Mouse (Mus musculus): Measurements from ENCODE around the gene Rab5if.
A peak's percentile ranks its signal among the peaks of the same experiment; 100 is the strongest.
"Not testable (repeated sequence)": the region's sequence is repeated elsewhere in the genome, so short reads cannot be mapped to it uniquely, and the experiment has no call there.

The Rab5if gene

DNA sequence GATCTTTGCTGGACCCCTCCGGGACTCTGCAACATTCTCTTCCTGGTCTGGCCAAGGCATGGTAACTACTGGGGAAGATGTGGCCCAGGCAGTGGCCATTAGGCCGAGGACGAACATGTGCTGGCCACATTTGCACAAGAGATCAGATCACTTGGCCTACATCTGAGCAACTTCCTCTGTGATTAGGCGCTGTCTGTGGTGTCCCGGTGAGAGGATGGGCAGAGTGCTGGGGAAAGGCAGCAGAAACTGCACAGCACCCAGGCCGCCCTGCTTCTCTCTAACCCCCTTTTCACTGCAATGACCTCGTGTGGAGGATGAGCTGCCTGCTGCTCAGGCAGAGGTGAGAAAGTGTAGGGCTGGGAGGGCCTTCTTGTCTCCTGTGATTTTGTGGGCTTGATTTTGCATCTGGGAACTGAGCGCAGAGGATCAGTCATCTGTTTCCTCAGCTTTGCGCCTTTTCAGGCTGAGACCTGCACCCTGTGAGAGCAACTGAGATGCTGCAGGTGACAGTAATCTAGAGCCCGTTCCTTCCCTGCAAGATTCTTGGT, 23.2 kb downstream of the Rab5if start:
- no peak for DNase-seq (ENCODE audit: low spot score in 2 of 2)

DNA sequence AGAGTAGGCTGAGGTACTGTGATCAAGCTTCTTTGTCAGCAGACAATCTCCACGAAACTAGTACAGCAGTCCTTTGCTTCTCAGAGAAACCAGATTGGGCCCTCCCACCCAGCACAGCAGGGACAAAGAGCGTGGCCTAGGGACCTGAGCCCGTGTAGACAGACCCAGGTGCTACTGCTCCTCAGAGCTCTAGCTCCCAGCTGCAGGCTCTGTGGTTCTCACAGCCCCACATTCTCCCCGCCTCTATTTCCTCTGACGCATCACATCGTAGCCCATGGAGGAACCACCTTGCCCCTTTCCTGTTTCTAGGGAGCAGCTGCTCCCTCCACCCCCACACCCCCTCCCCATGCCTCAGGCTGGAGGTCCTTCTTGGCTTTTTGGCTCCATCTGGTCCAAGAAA, 24.1 kb downstream of the Rab5if start, which contains the start of gene Sla2:
Gene Sla2, minus strand, starts transcription at position 176 of the 400 bp plus-strand sequence.
- DNase-seq (ENCODE audit: low spot score in 2 of 2) = no peak

DNA sequence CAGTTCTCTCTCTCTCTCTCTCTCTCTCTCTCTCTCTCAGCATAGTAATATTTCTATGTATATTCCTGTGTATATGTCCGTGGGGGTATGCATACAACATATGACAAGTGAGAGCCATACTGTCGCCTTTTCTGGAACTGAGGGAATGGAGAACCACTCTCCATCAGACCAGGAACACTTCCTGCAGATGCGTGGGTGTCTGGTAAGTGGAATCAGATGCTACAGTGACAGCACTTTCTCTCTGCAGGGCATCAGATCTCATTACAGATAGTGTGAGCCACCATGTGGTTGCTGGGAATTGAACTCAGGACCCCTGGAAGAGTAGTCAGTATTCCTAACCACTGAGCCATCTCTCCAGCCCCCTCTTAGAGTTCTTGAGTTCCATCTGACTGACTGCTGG, 25.6 kb downstream of the Rab5if start:
- no peak for DNase-seq (ENCODE audit: low spot score in 2 of 2)

DNA sequence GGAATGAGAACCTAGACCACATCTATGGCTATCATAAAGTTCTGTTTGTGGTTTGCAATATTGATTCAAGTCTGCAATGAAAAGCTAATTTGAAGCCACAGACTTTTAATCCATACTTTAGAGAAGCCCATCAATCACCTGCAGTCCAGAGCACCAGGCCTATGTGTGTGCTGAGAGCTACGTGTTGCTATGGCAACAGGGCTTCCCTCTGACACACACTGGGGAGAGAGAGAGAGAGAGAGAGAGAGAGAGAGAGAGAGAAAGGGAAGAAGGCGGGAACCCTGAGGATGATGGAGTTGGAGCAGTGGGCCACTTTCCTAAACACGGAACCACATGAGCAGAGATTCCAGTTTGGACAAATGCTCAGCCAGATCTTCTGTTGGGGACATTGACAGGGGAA, 29.3 kb downstream of the Rab5if start:
- no peak for DNase-seq (ENCODE audit: low spot score in 2 of 2)

DNA sequence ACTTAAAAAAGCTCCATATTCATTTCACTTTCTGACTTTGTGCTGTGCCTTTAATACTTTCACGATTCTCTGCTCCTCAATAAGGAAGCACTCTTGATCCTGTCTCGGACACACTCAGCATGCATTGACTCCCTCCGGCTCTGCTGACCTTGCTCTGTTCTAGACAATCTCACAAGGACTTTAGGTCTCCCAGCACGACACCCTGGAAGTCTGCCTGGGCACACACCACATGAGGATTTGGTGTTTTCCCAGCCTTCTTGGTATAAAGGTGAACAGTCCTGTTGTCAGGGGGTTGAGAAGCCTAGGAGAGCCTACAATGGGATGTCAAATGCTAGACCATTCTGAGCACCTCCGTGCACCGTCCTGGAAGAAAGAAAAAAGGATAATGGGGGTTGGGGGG, 29.9 kb downstream of the Rab5if start:
- no peak for DNase-seq (ENCODE audit: low spot score in 2 of 2)

DNA sequence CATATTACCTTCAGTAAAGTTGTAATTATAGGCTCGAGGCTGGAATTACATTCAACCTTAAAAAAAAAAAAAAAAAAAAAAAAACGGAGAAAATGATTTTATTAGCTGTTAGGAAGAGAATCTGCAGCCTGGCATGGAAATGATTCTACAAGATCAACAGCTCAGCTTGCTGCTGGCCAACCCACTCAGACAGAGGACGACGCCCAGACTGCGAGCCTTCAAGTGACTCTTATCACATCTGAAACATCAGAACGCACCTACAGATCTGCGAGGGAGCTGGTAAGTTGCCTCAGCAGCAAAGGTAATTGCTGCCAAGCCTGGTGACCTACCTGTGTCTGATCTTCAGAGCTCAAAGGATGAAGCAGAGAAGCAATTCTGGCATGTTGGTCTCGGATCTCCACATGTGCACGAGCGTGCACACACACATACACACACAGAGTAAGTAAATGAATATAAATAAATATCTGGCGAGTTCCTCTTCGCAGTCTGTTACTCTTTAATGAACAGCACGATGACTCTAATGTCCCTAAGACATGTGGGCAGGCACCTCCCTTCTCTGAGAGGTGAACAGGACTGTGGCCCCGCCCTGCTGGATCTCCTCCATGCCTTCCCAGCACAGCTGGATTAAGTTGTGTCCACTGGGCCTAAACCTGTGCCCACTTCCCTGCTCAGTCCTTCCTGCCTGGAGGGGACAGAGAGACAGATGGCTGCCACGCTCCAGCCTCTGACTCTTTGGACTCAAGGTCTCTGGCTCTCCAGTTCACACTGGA, 31.8 kb downstream of the Rab5if start:
- no peak for DNase-seq (ENCODE audit: low spot score in 2 of 2)

DNA sequence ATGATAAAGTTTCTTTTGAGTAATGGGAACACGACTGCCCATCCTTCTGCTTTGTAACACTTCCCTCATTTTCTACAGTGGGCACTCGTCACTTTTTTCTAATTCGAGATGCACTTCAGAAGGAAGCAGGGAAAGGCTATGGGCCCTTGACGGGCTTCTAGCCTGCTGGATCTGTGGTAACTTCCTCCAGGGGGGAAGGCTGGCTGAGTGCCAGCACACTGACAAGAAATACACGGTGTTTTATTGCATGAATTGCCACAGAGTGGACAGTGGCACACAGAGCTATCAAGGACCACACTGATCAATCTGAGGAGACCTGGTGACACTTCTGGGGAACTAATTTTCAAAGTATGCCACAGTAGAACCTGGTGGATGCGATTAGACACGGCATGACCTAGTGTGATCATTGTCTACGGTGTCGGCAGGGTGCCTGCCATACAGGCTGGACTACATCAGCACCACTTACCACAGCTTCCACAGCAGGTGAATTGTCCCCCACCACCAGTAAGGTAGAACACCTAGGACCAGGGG, 33.5 kb downstream of the Rab5if start:
- DNase-seq (ENCODE audit: low spot score in 2 of 2) = no peak

DNA sequence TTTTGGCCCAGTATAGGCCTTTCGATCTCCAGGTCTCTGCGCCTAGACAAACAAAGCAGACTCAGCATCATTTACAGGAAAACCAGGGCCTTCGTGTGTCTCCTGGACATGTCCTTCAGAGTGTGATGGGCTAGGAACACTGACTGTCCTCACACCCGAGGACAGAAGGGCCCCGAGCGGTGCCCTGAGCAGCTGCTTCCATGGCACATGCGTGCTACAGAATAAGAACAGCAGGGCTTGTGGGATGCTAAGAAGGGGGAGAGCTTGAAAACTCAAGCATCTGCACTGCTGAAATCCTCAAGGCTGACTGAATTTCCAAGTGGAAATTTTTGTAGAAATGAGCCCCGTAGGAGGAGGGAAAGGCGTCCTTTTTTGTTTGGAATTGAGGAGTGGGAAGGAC, 34.1 kb downstream of the Rab5if start:
- no peak for DNase-seq (ENCODE audit: low spot score in 2 of 2)

DNA sequence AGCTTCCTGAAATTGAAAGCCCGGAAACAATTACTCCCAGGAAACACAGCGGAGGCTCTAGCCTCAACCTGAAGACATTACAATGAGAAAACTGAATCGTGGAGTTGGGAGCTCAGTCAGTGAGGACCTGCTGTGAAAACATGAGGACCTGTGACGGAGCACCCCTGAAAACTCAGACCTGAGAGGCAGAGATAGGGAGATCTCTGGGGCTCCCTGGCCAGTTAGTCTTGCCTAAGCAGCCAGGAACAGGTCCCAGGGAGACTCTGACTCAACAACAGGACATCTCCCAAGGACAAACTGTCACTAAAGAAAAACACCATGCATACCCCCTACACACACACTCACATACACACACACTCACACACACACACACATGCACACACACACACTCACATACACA, 35.4 kb downstream of the Rab5if start:
- no peak for DNase-seq (ENCODE audit: low spot score in 2 of 2)

DNA sequence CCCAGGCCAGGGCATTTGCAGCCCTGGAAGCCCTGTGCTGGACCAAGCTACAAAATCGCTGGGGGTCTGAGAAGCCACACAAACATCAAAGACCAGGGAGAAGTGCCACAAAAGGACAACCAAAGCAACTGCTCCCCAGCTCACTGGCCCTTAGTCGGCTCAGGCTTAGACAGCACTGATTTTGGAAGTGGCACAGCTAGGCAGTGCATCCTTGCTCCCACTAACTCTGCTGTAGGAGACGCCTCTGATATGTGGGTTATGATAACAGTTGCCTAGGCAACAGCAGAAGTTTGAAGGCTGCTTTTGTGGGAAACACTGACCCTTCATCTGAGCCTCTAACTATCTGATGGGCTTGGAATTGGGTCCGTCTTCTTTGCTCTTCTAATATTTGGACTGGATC, 36.3 kb downstream of the Rab5if start:
- DNase-seq (ENCODE audit: low spot score in 2 of 2) = no peak

DNA sequence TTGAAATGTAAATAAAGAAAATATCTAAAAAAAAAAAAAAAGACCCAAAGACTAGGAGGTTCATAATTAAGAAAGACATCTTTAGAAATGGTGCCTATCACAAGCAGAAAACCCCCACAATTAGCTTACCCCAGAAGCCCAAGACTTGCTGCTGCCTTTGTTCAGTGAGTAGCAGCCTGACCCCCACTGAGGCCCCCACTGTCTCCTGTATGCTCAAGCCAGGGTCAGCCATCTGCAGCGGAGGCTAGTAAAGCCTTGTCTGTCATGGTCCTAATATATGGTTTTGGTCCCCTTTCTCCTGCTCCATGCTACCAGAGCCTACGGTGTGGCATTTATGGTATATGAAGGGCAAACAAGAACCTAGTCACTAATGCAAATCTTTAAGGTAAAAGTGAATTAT, 38.4 kb downstream of the Rab5if start:
- no peak for DNase-seq (ENCODE audit: low spot score in 2 of 2)

DNA sequence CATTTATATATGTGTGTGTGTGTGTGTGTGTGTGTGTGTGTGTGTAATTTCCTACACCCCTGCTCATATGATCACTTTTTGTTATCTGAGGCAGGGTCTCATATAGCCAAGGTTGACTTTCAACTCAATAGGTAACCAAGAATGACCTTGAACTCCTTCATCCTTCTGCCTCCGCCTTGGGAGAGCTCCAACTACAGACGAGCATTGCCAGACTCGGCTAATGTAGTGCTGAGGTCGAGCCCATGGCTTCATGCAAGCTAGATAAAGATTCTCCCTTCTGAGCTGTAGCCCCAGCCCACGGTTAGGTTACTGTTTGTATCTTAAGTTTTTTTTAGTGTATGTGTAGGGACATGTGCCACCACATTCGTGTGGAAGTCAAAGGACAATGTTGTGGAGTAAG, 39.0 kb downstream of the Rab5if start:
- DNase-seq (ENCODE audit: low spot score in 2 of 2) = no peak

DNA sequence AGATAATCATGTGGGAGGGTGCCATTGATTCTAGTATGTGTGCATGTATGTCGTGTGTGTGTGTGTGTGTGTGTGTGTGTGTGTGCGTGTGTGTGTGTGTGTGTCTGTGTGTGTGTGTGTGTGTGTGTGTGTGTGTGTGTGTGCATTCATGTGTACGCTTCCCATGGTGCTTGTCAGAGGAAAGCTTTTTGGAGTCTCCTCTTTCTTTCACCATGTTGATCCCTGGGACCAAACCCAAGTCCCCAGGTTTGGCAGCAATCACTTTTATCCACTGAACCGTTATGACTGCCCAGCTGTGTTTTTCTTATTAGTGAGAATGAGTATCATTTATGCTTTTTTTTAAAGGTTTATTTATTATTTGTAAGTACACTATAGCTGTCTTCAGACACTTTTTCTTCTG, 39.5 kb downstream of the Rab5if start:
- DNase-seq (ENCODE audit: low spot score in 2 of 2) = not testable (repeated sequence)

DNA sequence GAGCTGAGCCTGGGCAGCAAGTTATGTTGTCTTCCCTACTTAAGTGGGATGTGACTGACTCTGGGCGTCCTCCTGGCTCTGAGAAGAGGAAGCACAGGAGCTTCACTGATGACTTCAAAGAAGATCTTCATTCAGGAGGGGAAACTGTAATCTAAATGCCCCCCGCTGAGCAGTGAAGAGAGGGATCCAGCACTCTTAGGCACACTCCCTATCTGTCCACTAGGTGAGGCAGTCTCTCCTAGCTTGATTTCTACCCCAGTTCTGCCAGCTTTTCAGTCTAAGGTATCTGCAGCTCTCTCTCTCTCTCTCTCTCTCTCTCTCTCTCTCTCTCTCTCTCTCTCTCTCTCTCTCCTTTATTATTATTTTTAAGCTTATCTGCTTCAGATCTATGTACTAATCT, 40.4 kb downstream of the Rab5if start:
- DNase-seq (ENCODE audit: low spot score in 2 of 2) = no peak

DNA sequence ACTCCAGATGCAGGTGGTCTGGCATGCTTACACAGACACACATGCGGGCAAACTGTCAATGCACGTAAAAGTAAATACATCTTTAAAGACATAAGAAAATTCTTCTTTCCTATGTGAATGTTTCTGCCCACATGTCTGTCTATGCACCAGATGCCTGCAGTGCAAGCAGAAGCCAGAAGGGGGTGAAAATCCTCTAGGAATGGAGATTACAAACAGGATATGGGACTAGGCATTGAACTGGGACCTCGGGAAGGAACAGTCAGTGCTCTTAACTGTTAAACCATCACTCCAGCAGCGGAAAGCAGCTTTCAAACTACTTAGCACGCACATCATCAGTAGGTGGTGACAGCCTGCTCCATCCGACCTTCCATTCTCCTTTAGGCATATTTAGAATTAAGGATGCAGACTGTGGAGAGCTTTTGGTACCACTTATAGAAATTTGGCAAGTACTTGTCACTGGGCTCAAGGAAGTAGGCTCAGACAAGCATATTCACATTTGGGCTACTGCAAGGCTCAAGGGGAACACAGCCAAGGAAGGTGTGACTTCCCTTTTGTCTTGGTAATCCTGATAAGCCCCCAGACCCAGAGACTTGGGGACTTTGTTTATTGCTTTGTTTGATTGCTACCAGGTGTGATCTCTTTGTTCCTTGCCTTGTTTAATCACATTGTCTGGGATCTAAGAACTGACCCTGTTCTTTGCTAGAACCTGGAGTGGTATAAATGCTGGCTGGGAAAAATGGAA, 42.2 kb downstream of the Rab5if start:
- peak; percentile 18 to 51 for DNase-seq (ENCODE audit: low spot score in 2 of 2)

DNA sequence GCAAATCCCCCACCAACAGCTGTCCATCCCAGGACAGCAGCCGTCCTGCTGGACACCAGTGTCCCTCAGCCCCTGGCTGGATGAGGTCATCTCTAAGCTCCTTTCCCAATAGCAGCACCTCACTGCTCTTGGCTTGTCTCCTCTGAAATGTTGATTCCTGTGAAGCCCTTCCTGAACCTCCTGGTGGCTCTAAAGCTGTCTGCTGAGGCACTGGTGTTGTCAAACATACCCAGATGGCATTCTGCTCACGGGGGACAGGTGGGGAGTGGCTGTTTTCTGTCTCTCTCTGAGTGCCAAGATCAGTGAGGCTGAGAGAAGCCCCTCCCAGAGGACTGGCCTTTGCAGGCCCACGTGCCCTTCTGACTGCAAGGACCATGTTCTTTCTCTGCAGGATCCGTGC, 43.0 kb downstream of the Rab5if start:
- not testable (repeated sequence) for DNase-seq (ENCODE audit: low spot score in 2 of 2)

DNA sequence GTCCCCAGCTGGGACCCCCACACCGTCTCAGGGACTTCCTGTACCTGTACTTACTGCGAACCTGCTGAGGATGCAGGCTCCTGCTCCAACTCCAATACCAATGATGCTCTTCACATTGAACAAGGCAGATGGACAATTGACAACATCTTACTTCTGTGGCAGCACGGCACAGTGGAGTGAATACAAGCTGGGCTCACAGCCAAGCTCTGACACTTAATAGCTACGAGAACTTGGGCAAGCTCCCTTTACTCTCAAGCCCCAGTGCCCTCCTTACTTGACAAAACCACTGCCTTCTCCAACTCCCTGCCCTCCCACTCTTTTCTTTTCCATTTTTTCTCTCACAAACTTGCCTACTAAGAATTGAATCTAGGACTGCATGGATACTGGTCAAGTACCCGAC, 50.3 kb downstream of the Rab5if start:
- no peak for DNase-seq (ENCODE audit: low spot score in 2 of 2)

DNA sequence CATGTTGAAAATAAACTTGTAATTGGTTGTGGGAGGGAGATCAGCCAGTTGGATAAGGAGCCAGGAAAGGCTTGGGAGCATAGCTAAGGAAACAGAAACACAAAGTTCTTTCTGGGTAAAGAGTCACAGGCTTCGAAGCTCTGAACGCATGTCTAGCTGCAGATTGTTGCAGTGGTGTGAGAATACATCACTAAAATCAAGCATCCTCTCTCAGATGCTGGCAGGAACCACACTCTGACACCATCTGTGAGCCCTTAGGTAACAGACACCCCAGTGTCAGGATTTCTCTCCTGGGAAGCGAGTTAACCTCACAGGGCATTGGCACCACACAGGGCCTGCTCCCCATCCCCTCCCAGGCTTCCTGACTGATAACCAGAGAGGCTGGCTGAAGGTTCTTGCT, 52.6 kb downstream of the Rab5if start:
- DNase-seq (ENCODE audit: low spot score in 2 of 2) = no peak

DNA sequence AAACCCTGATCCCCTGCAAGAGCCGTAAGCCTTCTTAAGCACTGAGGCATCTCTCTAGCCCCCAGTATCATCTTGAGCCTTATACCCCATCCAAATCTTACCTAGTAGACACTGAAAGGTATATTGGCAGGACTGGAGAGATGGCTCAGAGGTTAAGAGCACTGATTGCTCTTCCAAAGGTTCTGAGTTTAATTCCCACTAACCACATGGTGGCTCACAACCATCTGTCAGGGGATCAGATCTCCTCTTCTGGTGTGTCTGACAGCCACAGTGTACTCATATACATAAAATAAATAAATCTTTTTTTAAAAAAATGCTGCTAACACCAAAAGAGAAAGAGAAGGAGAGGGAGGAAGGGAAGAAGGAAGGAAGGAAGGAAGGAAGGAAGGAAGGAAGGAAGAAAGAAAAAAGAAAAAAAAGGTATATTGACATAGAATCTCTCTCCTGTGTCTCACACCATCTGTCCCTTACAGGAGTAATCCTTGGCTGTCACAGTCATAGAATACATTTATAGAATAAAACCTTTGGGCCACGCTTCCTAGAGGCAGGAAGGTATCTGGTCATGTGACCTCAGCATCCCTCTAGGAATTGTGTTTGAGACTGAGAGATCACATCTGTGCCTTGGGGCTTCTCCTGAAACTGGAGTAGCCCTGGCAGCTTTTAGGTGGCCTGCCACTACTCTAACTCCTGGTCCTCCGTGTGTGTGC, 53.6 kb downstream of the Rab5if start:
- no peak for DNase-seq (ENCODE audit: low spot score in 2 of 2)

DNA sequence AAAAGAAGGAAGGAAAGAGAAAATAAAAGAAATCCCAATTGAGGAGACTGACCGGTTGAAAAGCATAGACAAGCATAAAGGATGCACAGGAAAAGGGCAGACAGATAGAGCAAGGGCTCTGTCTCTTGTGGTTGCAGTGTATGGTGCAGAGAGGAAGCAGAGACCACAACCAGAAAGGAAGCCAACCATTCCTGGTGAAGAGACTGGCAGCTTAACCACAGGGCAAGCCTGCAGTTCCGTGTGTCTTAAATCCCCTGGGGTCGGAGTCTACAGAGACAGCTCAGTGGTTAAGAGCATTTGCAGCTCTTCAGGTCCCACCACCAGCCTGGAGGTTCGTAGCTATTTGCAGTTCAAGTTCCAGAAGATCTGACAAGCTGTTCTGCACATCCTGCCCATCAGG, 55.6 kb downstream of the Rab5if start:
- no peak for DNase-seq (ENCODE audit: low spot score in 2 of 2)

DNA sequence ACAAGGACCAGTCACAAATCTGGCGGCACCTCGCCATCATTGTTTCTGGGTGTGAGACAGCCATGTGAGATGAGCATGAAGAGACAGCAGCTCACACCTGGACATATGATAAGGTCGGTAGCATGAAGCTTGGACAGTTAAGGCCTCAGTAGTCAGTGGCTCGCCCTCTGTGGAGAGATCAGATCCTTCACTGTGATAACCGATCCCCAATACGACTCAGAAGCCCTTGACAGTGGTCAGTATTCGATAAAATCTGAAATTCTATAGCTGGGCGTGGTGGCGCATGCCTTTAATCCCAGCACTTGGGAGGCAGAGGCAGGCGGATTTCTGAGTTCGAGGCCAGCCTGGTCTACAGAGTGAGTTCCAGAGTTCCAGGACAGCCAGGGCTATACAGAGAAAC, 56.3 kb downstream of the Rab5if start:
- not testable (repeated sequence) for DNase-seq (ENCODE audit: low spot score in 2 of 2)

DNA sequence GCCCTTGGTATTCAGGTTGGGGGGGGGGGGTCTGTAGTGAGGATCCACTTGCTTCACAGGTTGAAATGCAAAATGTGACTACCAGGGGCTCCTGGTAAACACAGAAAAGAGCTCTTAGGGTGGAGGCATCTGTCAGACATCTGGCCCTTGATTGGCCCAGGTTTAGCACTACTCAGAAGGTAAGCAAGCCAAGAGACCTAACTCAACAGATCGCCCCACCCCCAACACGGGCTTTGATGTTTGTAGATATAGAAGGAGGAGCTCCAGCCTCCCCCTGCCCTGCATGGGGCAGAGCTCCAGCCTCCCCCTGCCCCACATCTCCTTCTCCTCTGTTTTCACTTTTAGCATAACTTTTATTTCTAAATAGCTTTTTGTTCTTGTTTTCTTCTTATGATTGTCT, 56.9 kb downstream of the Rab5if start:
- no peak for DNase-seq (ENCODE audit: low spot score in 2 of 2)

Measured in heart, adult 9 months (tissue).